Mouse (Mus musculus): Measurements from ENCODE around the gene Clta. TPM values are rescaled to one million over a fixed set of nuclear protein-coding genes. Genes with fewer than 3 reads are reported as not detected.

Clta gene
- polyA plus RNA-seq (2017; shearing (Covaris generic)): 10 to 100 TPM; 66.1 to 83.6 TPM

DNA sequence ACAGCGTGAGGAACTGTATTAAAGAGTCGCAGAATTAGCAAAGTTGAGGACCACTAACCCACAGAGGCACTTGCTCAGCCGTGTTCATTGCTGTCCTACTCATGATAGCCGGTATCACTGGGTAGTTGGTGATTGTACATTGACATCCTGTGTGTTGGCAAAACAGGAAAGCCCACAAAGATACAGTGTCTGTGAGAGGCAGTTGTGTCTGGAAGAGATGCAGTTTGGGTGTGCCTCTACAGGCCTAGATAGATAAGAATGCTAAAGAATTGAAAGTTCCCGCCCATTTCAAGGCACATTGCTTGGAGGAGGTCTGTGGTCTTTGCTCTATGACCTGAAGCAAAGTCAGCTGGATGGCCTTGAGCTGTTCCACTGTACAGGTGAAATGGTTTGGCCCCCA is at the start of gene Clta:
Gene Clta, plus strand, starts transcription at position 327 of the 400 bp plus-strand sequence.
- ATAC-seq: no peak

DNA sequence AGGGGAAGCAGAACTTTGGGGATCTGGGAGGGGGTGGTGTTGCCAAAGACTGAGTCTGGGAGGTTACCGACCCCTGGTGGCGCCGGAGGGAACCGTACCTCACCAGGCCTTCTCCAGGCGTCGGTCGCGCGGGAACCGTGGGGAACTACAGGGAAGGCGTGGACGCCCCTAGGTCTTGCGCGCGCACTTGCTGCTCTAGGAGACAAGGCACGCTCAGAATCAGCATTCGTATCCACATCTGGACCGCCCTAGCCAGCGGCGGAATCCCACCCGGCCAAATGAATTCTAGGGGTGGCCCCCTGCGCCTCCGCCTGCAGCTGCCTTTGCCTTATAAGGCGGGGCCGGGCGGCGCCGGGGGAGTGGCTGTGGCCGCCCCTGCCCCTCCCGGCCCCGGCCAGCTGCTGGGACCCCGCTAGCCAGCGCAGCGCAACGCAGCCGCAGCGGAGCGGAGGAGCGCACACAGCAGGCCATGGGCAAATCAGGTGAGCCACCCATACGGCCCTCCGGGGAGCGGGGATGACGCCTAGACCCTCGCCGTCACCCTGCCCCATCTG is 46.9 kb upstream of the Clta start, which contains the start of gene Glipr2:
Gene Glipr2, plus strand, starts transcription at position 110 of the 554 bp plus-strand sequence.
- peak; percentile 77 for ATAC-seq

- peak; percentile 24 for ATAC-seq
Observed at GRCm38 (mm10) chr4:43957846-43958461, 46.3 kb upstream of the Clta start.

GRCm38 (mm10) chr4:43959523-43960179 is 44.6 kb upstream of the Clta start:
- ATAC-seq: peak; percentile 18

GRCm38 (mm10) chr4:43960207-43960606 is 44.0 kb upstream of the Clta start:
- ATAC-seq: peak; percentile 48

DNA sequence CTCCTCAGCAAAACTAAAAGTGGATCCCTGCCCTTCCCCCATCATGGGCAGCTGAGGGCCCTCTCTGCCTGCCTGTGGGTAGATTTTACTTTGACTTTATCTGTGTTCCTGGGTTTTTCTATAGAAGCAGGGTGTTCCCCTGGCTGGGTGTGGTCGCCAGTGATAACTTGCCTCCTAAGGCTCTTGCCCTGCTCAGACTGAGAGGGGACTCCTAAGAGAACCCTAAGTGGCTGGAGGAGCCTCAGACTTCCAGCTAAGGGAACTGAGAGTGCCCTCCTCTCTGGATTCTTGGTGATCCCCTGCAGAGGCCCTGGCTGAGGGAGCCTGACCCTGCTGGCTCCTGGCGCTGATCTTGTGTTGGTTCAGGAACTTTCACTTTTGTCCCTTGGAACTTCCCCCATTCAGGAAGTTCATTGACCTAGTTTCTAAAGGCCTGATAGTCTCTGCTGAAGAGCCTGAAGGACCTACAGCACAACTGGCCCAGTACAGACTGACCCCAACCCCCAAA is 39.9 kb upstream of the Clta start:
- ATAC-seq: peak; percentile 36

GRCm38 (mm10) chr4:43964951-43965684 is 39.1 kb upstream of the Clta start:
- ATAC-seq: no peak

- peak; percentile 33 for ATAC-seq
Observed at GRCm38 (mm10) chr4:43965856-43966535, 38.3 kb upstream of the Clta start.

DNA sequence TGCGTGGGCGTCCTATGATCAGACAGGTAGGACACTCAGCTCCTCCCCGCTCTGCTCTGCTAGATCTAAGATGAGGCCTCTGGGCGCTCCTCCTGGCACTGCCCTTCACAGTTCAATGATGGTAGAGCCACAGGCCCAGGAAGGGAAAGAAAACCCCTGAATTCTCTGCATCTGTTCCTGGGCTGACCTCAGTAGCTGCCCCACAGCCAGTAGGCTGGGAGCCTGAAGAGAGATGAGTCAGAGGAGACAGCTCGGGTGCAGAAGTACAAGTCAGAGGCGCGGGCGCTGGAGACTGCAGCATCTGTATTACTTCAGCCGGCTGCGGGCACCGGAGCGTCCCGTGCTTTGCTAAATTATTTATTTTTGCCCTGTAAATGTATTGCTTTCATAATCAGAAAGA is 35.6 kb upstream of the Clta start:
- no peak for ATAC-seq

DNA sequence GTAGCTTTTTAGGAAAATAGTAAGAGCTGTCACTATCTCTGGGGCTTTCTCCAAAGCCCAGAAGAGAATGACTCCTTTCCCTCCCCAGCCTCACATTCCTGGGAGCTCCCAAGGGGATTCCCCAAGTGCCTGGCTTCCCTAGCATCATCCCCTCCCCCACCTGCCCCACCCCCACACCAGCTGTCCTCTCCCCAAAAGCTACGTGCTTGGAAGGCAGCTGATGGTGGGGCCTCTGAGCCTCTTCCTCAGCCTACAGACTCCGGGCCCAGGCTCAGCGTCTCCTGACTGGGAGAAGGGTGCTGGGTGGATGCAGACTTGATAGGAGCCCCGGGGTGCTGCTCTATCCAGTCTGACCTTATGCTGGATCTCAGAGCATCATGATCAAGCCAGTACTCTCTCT is 34.9 kb upstream of the Clta start:
- no peak for ATAC-seq

- ATAC-seq: peak; percentile 33
Observed at GRCm38 (mm10) chr4:43970393-43971330, 33.6 kb upstream of the Clta start.

DNA sequence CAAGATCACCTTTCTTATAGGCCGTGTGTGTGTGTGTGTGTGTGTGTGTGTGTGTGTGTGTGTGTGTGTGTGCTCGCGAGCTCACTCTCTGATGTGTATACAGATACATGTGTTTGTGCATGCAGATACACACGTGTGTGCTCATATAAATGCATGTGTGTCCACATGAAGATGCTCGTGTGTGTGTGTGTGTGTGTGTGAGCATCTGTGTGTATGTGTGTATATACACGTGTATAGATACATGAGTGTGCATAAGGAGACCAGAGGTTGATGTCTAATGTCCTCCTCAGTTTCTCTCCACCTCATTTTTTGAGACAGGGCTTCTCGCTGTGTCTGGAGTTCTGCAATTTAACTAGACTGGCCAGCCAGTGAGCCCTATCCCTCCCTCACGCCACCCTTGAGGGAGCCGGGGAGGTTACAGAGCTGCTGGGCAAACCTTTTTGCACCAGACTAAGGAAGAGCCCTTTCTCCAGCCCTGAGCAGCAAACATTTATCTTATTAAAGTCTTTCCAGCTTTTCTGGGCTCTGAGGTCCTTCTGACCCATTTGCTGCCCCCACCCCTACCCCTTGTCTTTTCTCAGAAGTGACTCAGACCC is 32.6 kb upstream of the Clta start:
- no peak for ATAC-seq

DNA sequence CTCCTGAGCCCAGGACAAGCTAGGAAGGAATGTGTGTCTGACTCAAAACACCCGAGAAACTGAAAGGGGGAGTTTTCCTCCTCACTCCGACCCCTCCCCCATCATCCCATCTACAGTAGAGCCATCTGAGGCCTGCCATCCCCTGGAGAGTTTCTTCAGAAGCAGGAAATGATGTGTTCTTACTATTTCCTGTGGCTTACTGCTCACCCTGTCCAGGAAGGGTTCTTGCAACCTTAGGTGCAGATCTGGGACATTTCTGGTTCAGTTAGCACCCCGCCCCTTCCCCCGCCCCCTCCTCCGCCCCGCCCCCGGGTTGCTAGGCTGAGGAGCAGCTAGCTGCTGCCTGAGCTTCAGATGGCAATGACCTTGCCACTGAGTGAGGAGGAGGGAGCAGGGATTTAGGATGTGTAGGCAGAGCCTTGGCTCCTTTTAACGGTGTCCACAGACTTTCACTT is 32.1 kb upstream of the Clta start:
- ATAC-seq: peak; percentile 85

GRCm38 (mm10) chr4:43973526-43973981 is 30.7 kb upstream of the Clta start:
- ATAC-seq: peak; percentile 56

DNA sequence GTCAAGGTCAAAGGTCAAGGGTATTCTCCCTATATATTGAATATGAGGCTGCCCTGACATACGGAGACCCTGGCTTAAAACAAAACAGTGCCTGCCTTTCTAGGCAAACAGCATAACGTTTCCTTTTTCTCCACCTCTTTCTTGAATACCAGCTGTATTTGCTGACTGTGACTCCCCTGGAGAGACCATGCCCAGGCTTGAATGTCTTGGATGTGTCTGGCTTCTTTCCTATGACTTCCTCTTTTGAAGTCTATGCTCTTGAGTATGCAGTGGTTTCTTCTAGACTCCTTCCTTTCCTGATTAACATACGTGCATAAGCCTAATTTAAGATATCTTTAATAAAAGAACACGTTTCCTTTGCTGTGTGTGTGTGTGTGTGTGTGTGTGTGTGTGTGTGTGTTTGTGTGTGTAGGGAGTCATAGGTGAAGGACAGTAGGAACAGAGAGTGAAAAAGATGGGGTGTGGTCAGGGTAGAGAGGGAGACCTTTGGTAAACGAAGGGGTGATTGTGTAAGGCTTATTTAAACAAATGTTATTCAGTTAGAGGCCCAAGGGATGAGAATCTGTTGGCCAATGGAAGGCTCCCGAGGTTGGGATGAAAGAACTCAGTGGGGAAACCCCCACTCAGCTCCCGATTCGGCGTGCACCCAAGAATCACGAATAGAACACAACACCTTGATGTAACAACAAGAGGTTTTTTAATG is 29.2 kb upstream of the Clta start:
- ATAC-seq: no peak

DNA sequence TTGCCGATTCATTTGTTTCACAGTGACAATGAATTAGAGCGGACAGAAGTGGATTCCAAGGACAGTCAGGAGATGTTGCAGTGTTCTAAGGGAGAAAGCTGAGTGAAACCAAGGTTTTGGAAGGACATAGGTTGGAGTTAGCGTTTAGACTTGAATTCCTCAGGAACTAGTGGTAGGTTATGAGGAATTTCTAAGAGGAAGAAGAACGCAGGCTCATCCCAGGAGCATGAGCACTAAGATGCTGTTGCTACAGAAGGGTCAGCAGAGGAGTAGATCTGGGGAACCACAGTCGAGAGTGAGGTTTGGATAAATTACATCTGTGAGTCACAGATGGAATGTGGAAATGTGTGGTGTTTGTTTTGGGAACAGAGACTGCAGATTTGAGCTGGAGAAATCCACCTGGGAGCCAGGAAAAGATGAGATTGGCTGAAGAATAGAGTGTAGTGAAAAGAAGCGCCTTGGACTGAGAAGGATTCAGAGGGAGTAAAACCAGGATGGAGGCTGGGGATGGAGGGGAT is 28.0 kb upstream of the Clta start:
- no peak for ATAC-seq

- no peak for ATAC-seq
Observed at GRCm38 (mm10) chr4:43978521-43979443, 25.5 kb upstream of the Clta start.

- ATAC-seq: no peak
Observed at GRCm38 (mm10) chr4:43979746-43980145, 24.5 kb upstream of the Clta start.

DNA sequence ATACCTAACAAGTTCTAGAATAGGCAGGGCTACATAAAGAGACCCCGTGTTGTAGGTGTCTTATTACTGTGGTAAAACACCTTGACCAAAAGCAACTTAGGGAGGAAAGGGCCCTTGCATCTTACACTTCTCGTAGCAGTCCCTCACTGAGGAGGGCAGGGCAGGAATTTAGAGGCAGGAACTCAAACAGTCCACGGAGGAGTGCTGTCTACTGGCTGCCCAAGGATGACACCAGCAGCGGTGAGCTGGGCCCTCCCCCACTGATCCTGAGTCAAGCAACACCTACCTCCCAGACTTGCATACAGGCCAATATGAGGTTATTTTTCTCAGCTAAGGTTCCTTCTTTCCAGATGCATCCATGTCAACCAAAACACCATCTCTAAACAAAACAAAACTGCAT is 24.0 kb upstream of the Clta start:
- no peak for ATAC-seq
